Mouse (Mus musculus): ENCODE results near the gene Kdm6b. TPM values are rescaled to one million over a fixed set of nuclear protein-coding genes. Genes with fewer than 3 reads are reported as not detected.

Kdm6b gene
- polyA plus RNA-seq, 1 experiment from 2014 or later: 45.3 TPM

- H3K9me3 ChIP-seq: no peaks in the 10 kb centered on the region
- H3K4me3 ChIP-seq: peak overlapping the region; percentile 55
- peaks cover 68% of the 10 kb centered on the region for H3K4me1 ChIP-seq
- H3K27ac ChIP-seq: peak overlapping the region; percentile 96
- peaks cover 36% of the 10 kb centered on the region for H3K36me3 ChIP-seq (replicated peaks)
- WGBS: 0% methylated on average over 18 of the region's 18 CpGs
- no peak for ATAC-seq (replicated peaks)
- no peaks in the 10 kb centered on the region for H3K27me3 ChIP-seq (replicated peaks)
- peak overlapping the region; percentile 82 for H3K9ac ChIP-seq
- H3K4me2 ChIP-seq: peak overlapping the region; percentile 85
Observed at GRCm38 (mm10) chr11:69410045-69410309, 3.5 kb downstream of the Kdm6b start.

- ATAC-seq (replicated peaks): 0 out of 2 replicates have a peak, but pooled peaks have one; percentile 16
- H3K36me3 ChIP-seq (replicated peaks): peaks cover 40% of the 10 kb centered on the region
- WGBS: under 1% methylated on average over 46 of the region's 46 CpGs
Observed at GRCm38 (mm10) chr11:69409378-69410044, 4.0 kb downstream of the Kdm6b start.

GRCm38 (mm10) chr11:69408541-69409377 is 4.7 kb downstream of the Kdm6b start:
- Histone ChIP-seq H3K4me2 (peak overlapping the region; percentile 85), H3K4me1 (peaks cover 56% of the 10 kb centered on the region), H3K4me3 (peak overlapping the region; percentile 55), H3K9ac (peak overlapping the region; percentile 82), H3K36me3 (replicated peaks) (peaks cover 47% of the 10 kb centered on the region), H3K27me3 (replicated peaks) (no peaks in the 10 kb centered on the region), H3K9me3 (no peaks in the 10 kb centered on the region), H3K27ac (peak overlapping the region; percentile 96)
- peak; percentile 73 for ATAC-seq (replicated peaks)
- under 1% methylated on average over 33 of the region's 33 CpGs for WGBS

More at GRCm38 (mm10) chr11:69409378-69410044, 4.0 kb downstream of the Kdm6b start:
- H3K4me3 ChIP-seq: peak overlapping the region; percentile 55
- peak overlapping the region; percentile 96 for H3K27ac ChIP-seq
- H3K27me3 ChIP-seq (replicated peaks): no peaks in the 10 kb centered on the region
- H3K9me3 ChIP-seq: no peaks in the 10 kb centered on the region
- H3K4me1 ChIP-seq: peaks cover 63% of the 10 kb centered on the region
- peak overlapping the region; percentile 85 for H3K4me2 ChIP-seq
- H3K9ac ChIP-seq: peak overlapping the region; percentile 82

GRCm38 (mm10) chr11:69407724-69408004 is 5.8 kb downstream of the Kdm6b start:
- Histone ChIP-seq H3K4me3 (no peak overlapping the region), H3K27me3 (replicated peaks) (no peaks in the 10 kb centered on the region), H3K4me2 (0 out of 2 replicates have a peak overlapping the region, but pooled peaks have one; percentile 85), H3K4me1 (peaks cover 45% of the 10 kb centered on the region), H3K36me3 (replicated peaks) (peaks cover 50% of the 10 kb centered on the region), H3K27ac (peak overlapping the region; percentile 96; the same call in 1 of the 2 replicates), H3K9me3 (no peaks in the 10 kb centered on the region), H3K9ac (no peak overlapping the region)
- no peak for ATAC-seq (replicated peaks)
- WGBS: 90% methylated on average over 4 of the region's 4 CpGs

- Histone ChIP-seq H3K9ac (no peak overlapping the region), H3K36me3 (replicated peaks) (peaks cover 51% of the 10 kb centered on the region), H3K4me1 (peaks cover 39% of the 10 kb centered on the region), H3K27ac (no peak overlapping the region), H3K27me3 (replicated peaks) (no peaks in the 10 kb centered on the region), H3K4me3 (no peak overlapping the region), H3K4me2 (no peak overlapping the region), H3K9me3 (no peaks in the 10 kb centered on the region)
- ATAC-seq (replicated peaks): no peak
- WGBS: 90% methylated on average over 16 of the region's 16 CpGs
Observed at GRCm38 (mm10) chr11:69406867-69407723, 6.4 kb downstream of the Kdm6b start.

- H3K9ac ChIP-seq: no peak overlapping the region
- no peaks in the 10 kb centered on the region for H3K27me3 ChIP-seq (replicated peaks)
- no peaks in the 10 kb centered on the region for H3K9me3 ChIP-seq
- no peak overlapping the region for H3K4me3 ChIP-seq
- WGBS: 90% methylated on average over 19 of the region's 19 CpGs
- no peak overlapping the region for H3K27ac ChIP-seq
- no peak for ATAC-seq (replicated peaks)
- H3K36me3 ChIP-seq (replicated peaks): peaks cover 59% of the 10 kb centered on the region
- H3K4me1 ChIP-seq: peaks cover 34% of the 10 kb centered on the region
- H3K4me2 ChIP-seq: no peak overlapping the region
Observed at GRCm38 (mm10) chr11:69406282-69406681, 7.2 kb downstream of the Kdm6b start.

- no peaks in the 10 kb centered on the region for H3K9me3 ChIP-seq
- ATAC-seq (replicated peaks): no peak
- H3K9ac ChIP-seq: no peak overlapping the region
- peaks cover 34% of the 10 kb centered on the region for H3K4me1 ChIP-seq
- no peaks in the 10 kb centered on the region for H3K27me3 ChIP-seq (replicated peaks)
- H3K4me3 ChIP-seq: no peak overlapping the region
- H3K36me3 ChIP-seq (replicated peaks): peaks cover 65% of the 10 kb centered on the region
- no peak overlapping the region for H3K27ac ChIP-seq
- WGBS: 92% methylated on average over 24 of the region's 24 CpGs
- H3K4me2 ChIP-seq: no peak overlapping the region
Observed at GRCm38 (mm10) chr11:69405397-69406200, 7.9 kb downstream of the Kdm6b start.

- no peak for ATAC-seq (replicated peaks)
- 93% methylated on average over 23 of the region's 24 CpGs for WGBS
- no peaks in the 10 kb centered on the region for H3K9me3 ChIP-seq
- H3K4me1 ChIP-seq: peaks cover 26% of the 10 kb centered on the region
- 0 out of 2 replicates have a peak, but pooled peaks cover 6% of the 10 kb centered on the region for H3K27me3 ChIP-seq (replicated peaks)
- peaks cover 72% of the 10 kb centered on the region for H3K36me3 ChIP-seq (replicated peaks)
- H3K9ac ChIP-seq: no peak overlapping the region
- no peak overlapping the region for H3K4me3 ChIP-seq
- H3K27ac ChIP-seq: no peak overlapping the region
- no peak overlapping the region for H3K4me2 ChIP-seq
Observed at GRCm38 (mm10) chr11:69404595-69405396, 8.7 kb downstream of the Kdm6b start.

GRCm38 (mm10) chr11:69403691-69404594 is 9.5 kb downstream of the Kdm6b start:
- H3K27me3 ChIP-seq (replicated peaks): 0 out of 2 replicates have a peak, but pooled peaks cover 6% of the 10 kb centered on the region
- no peak overlapping the region for H3K27ac ChIP-seq
- no peaks in the 10 kb centered on the region for H3K9me3 ChIP-seq
- H3K9ac ChIP-seq: no peak overlapping the region
- whole genome bisulfite sequencing: 92% methylated on average over 37 of the region's 38 CpGs
- peaks cover 75% of the 10 kb centered on the region for H3K36me3 ChIP-seq (replicated peaks)
- H3K4me3 ChIP-seq: no peak overlapping the region
- no peak overlapping the region for H3K4me2 ChIP-seq
- H3K4me1 ChIP-seq: peaks cover 17% of the 10 kb centered on the region
- no peak for ATAC-seq (replicated peaks)

GRCm38 (mm10) chr11:69401987-69402386 is 11.5 kb downstream of the Kdm6b start:
- 0 out of 2 replicates have a peak, but pooled peaks cover 6% of the 10 kb centered on the region for H3K27me3 ChIP-seq (replicated peaks)
- peaks cover 7% of the 10 kb centered on the region for H3K4me1 ChIP-seq
- no peaks in the 10 kb centered on the region for H3K9me3 ChIP-seq
- WGBS: 87% methylated on average over 12 of the region's 12 CpGs
- H3K4me2 ChIP-seq: no peak overlapping the region
- 0 out of 2 replicates have a peak overlapping the region, but pooled peaks have one; percentile 2 for H3K27ac ChIP-seq
- no peak for ATAC-seq (replicated peaks)
- no peak overlapping the region for H3K9ac ChIP-seq
- peaks cover 67% of the 10 kb centered on the region for H3K36me3 ChIP-seq (replicated peaks)
- H3K4me3 ChIP-seq: no peak overlapping the region

Measured in midbrain, embryonic 15.5 days (tissue).